Mouse (Mus musculus) cerebellum, postnatal 4 days (tissue): ENCODE data around the gene Romo1.
"Not testable (repeated sequence)": the region's sequence is repeated elsewhere in the genome, so short reads cannot be mapped to it uniquely, and the experiment has no call there.

Source experiments
- DNase-seq, 2 experiments: peaks; one replicate each; pipeline ENCODE4 v3.0.0; 2022; ENCODE audit warnings: low spot score in 2 of 2, mixed read lengths in 1 of 2

Romo1 gene

DNA sequence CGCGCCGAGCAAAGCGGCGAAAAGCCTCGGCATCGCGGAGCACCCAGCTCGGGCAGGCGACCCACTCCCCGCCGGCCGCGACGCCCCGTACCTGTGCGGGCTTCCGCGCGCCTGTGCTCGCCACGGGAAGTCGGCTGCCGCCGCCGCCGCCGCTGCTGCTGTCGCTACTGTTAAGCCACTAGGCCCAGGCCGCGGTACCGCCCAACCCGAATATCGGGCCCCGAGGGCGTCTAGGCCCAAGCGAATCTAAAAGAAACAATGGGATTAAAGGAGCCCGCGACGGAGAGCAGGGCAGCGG lies 35.9 kb downstream of the Romo1 start:
- DNase-seq, result no peak

DNA sequence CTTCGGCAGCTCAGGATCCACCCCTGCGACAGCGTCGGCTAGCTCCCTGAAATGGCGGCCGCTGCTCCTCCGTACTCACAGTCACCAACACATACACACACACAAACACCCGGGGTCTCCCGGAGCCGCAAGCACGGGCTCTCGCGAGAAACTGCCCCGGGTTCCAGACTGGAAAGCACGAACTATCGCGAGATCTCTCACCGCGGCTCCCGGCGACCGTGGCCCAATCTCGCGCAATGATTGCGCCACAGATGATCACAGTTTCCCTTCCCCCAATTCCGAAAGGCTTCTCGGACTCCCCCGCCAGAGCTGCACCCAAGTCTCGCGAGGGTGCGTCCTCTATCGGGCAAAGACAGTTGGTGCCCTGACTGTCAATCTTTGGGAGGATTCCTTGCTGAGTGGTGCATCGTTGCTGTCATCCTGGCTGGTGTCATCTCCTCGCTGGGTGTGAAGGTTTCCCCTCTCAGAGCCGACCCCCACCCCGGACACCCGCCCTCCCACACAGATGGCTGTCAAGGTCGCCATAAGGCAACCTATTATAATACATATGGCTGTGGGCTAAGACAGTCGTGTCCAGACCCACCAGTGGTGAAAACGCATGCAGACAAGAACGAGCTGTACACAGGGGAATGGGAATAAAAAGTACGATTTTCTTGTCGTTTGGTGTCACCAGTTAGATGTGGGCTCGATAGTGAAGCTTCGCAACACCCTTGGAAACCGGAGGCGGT lies 36.4 kb downstream of the Romo1 start, which contains the start of gene Rbm39:
Gene Rbm39 (minus strand): TSS at position 145 of the 728 bp plus-strand sequence.
- peak; percentile 99 to 100 for DNase-seq

DNA sequence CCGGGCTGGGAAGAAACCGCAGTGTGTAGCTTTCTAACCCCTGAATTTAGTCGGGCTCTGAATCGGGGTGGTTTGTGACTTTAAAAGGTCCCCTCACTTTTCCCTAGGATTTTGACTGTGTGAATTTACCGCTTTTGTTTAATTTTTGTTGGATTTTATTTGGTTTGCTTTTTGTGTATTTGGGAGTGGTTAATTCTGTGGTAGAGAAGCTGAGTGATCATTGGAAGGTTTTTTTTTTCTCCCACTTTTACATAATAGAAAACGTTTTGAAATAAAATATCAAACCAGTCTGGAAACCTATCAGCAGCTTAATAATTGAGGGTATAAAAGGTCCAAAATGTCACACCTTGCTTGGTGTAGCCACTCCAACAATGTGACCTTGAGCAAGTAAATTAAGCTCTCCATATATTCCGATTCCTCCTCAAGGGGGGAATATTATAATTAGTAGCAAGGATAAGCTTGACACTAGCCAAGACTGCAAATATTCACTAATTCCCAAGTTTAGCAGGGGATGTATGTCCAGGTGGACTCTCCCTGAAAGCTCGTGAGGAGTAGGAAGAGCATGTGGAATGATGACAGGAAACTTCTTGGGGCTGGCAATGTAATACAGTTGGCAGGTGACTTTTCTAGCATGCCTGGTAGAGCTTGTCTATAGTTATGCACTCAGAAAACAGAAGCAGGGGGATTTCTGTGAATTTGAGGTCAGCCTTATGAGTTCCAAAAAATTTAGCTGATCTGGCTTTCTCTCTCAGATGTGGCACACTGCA lies 37.2 kb downstream of the Romo1 start:
- no peak for DNase-seq

- no peak for DNase-seq
Observed at GRCm38 (mm10) chr2:156181592-156181991, 37.8 kb downstream of the Romo1 start.

- DNase-seq, result not testable (repeated sequence)
Observed at GRCm38 (mm10) chr2:156189241-156189640, 45.4 kb downstream of the Romo1 start.

GRCm38 (mm10) chr2:156190004-156190896 lies 46.4 kb downstream of the Romo1 start:
- no peak for DNase-seq

- no peak for DNase-seq
Observed at GRCm38 (mm10) chr2:156191540-156191939, 47.7 kb downstream of the Romo1 start.

GRCm38 (mm10) chr2:156192068-156192467 lies 48.2 kb downstream of the Romo1 start:
- DNase-seq, result no peak

DNA sequence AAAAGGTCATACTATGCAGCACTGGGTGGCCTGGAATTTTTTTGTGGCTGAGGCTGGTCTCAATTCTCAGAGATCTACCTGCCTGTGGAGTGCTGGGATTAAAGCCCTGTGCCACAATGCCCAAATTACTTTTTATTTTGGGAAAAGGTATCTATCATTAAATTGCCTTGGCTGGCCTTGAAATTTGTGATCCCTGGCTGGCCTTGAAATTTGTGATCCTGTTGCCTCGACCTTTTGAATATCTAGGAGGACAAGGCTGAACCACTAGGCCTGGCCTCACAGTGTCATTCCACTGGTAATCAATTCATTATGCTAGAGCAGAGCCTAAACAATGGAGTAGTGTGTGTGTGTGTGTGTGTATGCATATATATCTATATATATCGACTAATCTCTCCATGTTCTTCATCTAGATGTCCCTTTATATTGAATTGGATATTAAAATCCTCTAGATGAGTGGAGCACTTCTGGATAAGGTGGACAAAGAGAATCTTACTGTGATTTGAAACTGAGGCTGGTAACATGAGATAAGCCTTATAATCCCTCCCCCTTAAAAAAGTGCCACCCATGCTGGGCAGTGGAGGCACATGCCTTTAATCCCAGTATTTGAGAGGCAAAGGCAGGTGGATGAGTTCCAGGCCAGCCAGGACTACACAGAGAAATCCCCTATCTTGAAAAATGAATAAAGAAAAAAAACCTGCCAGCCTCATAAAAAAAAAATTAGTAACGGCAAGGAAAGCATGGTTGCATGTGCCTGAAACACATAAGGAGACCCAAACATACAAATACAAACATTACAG lies 49.4 kb downstream of the Romo1 start:
- DNase-seq, result no peak

DNA sequence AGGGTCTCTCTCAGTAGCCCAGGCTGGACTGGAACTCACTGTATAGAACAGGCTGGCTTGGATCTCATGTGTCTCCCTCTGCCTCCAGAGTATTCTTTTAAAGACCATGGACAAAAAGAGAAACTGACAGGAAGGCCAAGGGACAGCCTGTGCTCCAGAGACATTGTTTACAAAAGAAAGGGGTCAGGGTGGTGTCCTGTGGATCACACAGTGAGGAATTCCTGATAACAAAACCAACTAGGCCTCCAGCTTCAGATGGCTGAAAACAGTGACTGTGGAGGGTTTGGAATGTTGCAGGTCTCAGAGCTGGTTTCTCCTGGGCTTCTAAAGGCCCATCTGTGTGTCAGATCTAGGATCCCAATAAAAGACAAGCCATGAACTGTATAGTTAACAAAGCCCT lies 50.7 kb downstream of the Romo1 start:
- no peak for DNase-seq
